Comparison of ENCODE assay signal across 8 mouse cellular contexts in genomic region chrX:12873698-12874144, GRCm38 (mm10).
DNase-seq lines count a peak whose midpoint lies in the region; ATAC-seq and TF ChIP-seq lines count a peak whose summit lies in the region.

No protein-coding gene starts in this region.

- CTCF ChIA-PET in Patski (lab: Charles Lee), result interaction anchor here (1.2 kb wide), 3 partner anchors 11 to 33 kb away, joined by 3 to 5 read pairs (median 4); no protein-coding TSS in a partner anchor

- H3K36me3 ChIP-seq in hindbrain, embryonic 15.5 days, result no peaks in the 10 kb centered on the region

- peak; percentile 34 for DNase-seq in Patski (ENCODE audit: low read depth, low spot score)
- peak; percentile 84 to 85 for DNase-seq in cerebellum, postnatal 25 days
- peak; percentile 76 to 78 for DNase-seq in frontal cortex, postnatal 36 days (ENCODE audit: low spot score in 2 of 2)
- DNase-seq in left cerebral cortex, adult 11 months (ENCODE audit: low spot score), result peak; percentile 64
- DNase-seq in lung, postnatal 36 days, result peak; percentile 85
- peak; percentile 71 for DNase-seq in retina, postnatal 7 days (ENCODE audit: low read depth, low spot score)
- peak; percentile 31 to 60 for DNase-seq in urinary bladder, adult 18-20 months (ENCODE audit: low spot score in 2 of 2)

- peak overlapping the region; percentile 92 for H3K27ac ChIP-seq in hindbrain, embryonic 15.5 days (replicated peaks)

- peak; percentile 69 for ATAC-seq in Patski
- ATAC-seq in hindbrain, embryonic 15.5 days (ENCODE audit: low FRiP score, low read depth), result peak; percentile 92

- H3K4me3 ChIP-seq in hindbrain, embryonic 15.5 days, result peak overlapping the region; percentile 36

- peak overlapping the region; percentile 42 for H3K9ac ChIP-seq in hindbrain, embryonic 15.5 days

- in situ Hi-C loops in Patski (cut with MboI; ENCODE audit: low pct_unique_long_range_greater_than_20kb), result loop anchor here (25.0 kb wide), 1 partner anchor 339 kb away; no protein-coding TSS in a partner anchor

- TF ChIP-seq CTCF in Patski (IDR thresholded peaks at IDR 0.05), result peak; percentile 83

- WGBS in hindbrain, embryonic 15.5 days, result 31% methylated on average over 22 of the region's 22 CpGs

- POLR2A ChIA-PET in Patski (lab: Charles Lee), result no interaction called here

- peak overlapping the region; percentile 53 for H3K4me2 ChIP-seq in hindbrain, embryonic 15.5 days

- H3K9me3 ChIP-seq in hindbrain, embryonic 15.5 days, result no peaks in the 10 kb centered on the region

- no peaks in the 10 kb centered on the region for H3K27me3 ChIP-seq in Patski
- H3K27me3 ChIP-seq in hindbrain, embryonic 15.5 days, result no peaks in the 10 kb centered on the region

- H3K4me1 ChIP-seq in hindbrain, embryonic 15.5 days (replicated peaks), result no peaks in the 10 kb centered on the region

Comparison
In these comparisons a context has a peak if more than half of its experiments do, and no peak if none do; other contexts are left out.
1. Peak in every context shown above with its lines: DNase-seq, ATAC-seq, H3K4me3 ChIP-seq and H3K27ac ChIP-seq.
2. DNase-seq: peak in every context shown above with its lines; median percentile 85 in lung, postnatal 36 days; 84 in cerebellum, postnatal 25 days; 77 in frontal cortex, postnatal 36 days; 71 in retina, postnatal 7 days; 64 in left cerebral cortex, adult 11 months; 46 in urinary bladder, adult 18-20 months; 34 in Patski.